Mouse (Mus musculus): ENCODE results near the gene Utf1.

- TF ChIP-seq CTCF (IDR thresholded peaks at IDR 0.05; ENCODE audit: low read depth) (no peak), EP300 (IDR thresholded peaks at IDR 0.05; ENCODE audit: low read depth) (no peak)
Measured at GRCm38 (mm10) chr7:139968428-139968827, 24.8 kb downstream of the Utf1 start.

Data from liver, embryonic 14.5 days (tissue).